ENCODE assay signal across 23 mouse cellular contexts in genomic region chr4:114365000-114365399, GRCm38 (mm10). TPM values are rescaled to one million over a fixed set of nuclear protein-coding genes. Genes with fewer than 3 reads are reported as not detected.
DNase-seq lines count a peak whose midpoint lies in the region; ATAC-seq and TF ChIP-seq lines count a peak whose summit lies in the region.
"Had no signal": no experiment of that assay in that cellular context is flagged by ENCODE, and none has a peak within 500 bp of the region (broad histone marks: within the 10 kb centered on the region; RNA-seq: fewer than 3 reads in every experiment).

No protein-coding gene starts in this region.

- H3K27ac ChIP-seq in heart, embryonic 10.5 days = no peak overlapping the region
- no peak overlapping the region for H3K27ac ChIP-seq in lung, embryonic 14.5 days (ENCODE audit: low read depth)
- peak overlapping the region; percentile 31; the same call in 1 of the 2 replicates for H3K27ac ChIP-seq in lung, embryonic 16.5 days (ENCODE audit: low read length)
- H3K27ac ChIP-seq: embryonic facial prominence, embryonic 10.5 days; embryonic facial prominence, embryonic 12.5 days; forebrain, embryonic 13.5 days; forebrain, embryonic 15.5 days had no signal

- peak; percentile 57 for DNase-seq in heart, adult 11 months
- no peak for DNase-seq in heart, embryonic 10.5 days (ENCODE audit: low spot score)
- DNase-seq in lung, embryonic 14.5 days = no peak
- DNase-seq in lung, postnatal 36 days = no peak
- DNase-seq in lung, postnatal 10 days = no peak
- DNase-seq: adrenal gland, adult 8-10 months; adrenal gland, postnatal 14 days; adrenal gland, postnatal 36 days; B cell, adult 2 months; cerebellum, adult 11-12 months; cerebellum, adult 2 months; cerebellum, adult 9-10 months; cerebellum, postnatal 10 days; cerebellum, postnatal 25 days had no signal

- no peak overlapping the region for H3K4me3 ChIP-seq in heart, embryonic 10.5 days
- no peak overlapping the region for H3K4me3 ChIP-seq in lung, embryonic 14.5 days (ENCODE audit: low read depth, low read length)
- H3K4me3 ChIP-seq in lung, embryonic 16.5 days (ENCODE audit: low read length) = no peak overlapping the region
- H3K4me3 ChIP-seq: embryonic facial prominence, embryonic 10.5 days; embryonic facial prominence, embryonic 12.5 days; forebrain, embryonic 13.5 days; forebrain, embryonic 15.5 days had no signal

- peaks cover 13% of the 10 kb centered on the region; the same call in 1 of the 2 replicates for H3K4me1 ChIP-seq in heart, embryonic 10.5 days
- peaks cover 12% of the 10 kb centered on the region for H3K4me1 ChIP-seq in lung, embryonic 14.5 days (ENCODE audit: insufficient read depth)
- peaks cover 17% of the 10 kb centered on the region; the same call in 1 of the 2 replicates for H3K4me1 ChIP-seq in lung, embryonic 16.5 days (replicated peaks; ENCODE audit: control insufficient read depth, insufficient read depth, low read length)
- H3K4me1 ChIP-seq: embryonic facial prominence, embryonic 12.5 days; forebrain, embryonic 13.5 days; forebrain, embryonic 15.5 days had no signal

- no peak for TF ChIP-seq CTCF in lung, embryonic 14.5 days (IDR thresholded peaks at IDR 0.05; ENCODE audit: low read depth)

- H3K9me3 ChIP-seq in heart, embryonic 10.5 days = no peaks in the 10 kb centered on the region
- no peaks in the 10 kb centered on the region for H3K9me3 ChIP-seq in lung, embryonic 14.5 days (ENCODE audit: low read depth, low read length)
- no peaks in the 10 kb centered on the region for H3K9me3 ChIP-seq in lung, embryonic 16.5 days (ENCODE audit: control insufficient read depth, low read length)
- H3K9me3 ChIP-seq: embryonic facial prominence, embryonic 10.5 days; embryonic facial prominence, embryonic 12.5 days; forebrain, embryonic 13.5 days; forebrain, embryonic 15.5 days had no signal

- no peaks in the 10 kb centered on the region for H3K36me3 ChIP-seq in heart, embryonic 10.5 days
- no peaks in the 10 kb centered on the region for H3K36me3 ChIP-seq in lung, embryonic 14.5 days (ENCODE audit: insufficient read depth)
- no peaks in the 10 kb centered on the region for H3K36me3 ChIP-seq in lung, embryonic 16.5 days (ENCODE audit: control insufficient read depth, insufficient read depth, low read length)
- H3K36me3 ChIP-seq: embryonic facial prominence, embryonic 10.5 days; embryonic facial prominence, embryonic 12.5 days; forebrain, embryonic 15.5 days; G1E had no signal

- WGBS in heart, embryonic 10.5 days = 62% methylated on average over 4 of the region's 4 CpGs
- WGBS in lung, embryonic 14.5 days = 43% methylated on average over 4 of the region's 4 CpGs
- WGBS in lung, embryonic 16.5 days = 52% methylated on average over 4 of the region's 4 CpGs

- H3K4me2 ChIP-seq in lung, embryonic 14.5 days = no peak overlapping the region
- no peak overlapping the region for H3K4me2 ChIP-seq in lung, embryonic 16.5 days (ENCODE audit: low read depth, low read length)
- H3K4me2 ChIP-seq: embryonic facial prominence, embryonic 12.5 days; forebrain, embryonic 13.5 days; forebrain, embryonic 15.5 days had no signal

- peaks cover 51% of the 10 kb centered on the region for H3K27me3 ChIP-seq in heart, embryonic 10.5 days (ENCODE audit: insufficient read depth, poor library complexity, severe bottlenecking)
- no peaks in the 10 kb centered on the region for H3K27me3 ChIP-seq in lung, embryonic 14.5 days (ENCODE audit: insufficient read depth, low read length)
- H3K27me3 ChIP-seq in lung, embryonic 16.5 days (ENCODE audit: control insufficient read depth, insufficient read depth, low read depth, low read length) = no peaks in the 10 kb centered on the region
- H3K27me3 ChIP-seq: forebrain, embryonic 13.5 days; forebrain, embryonic 15.5 days had no signal

- ATAC-seq in lung, embryonic 14.5 days (ENCODE audit: insufficient read depth) = peak; percentile 18; the same call in 1 of the 2 replicates
- ATAC-seq in lung, embryonic 16.5 days (ENCODE audit: low read depth) = peak; percentile 21; the same call in 1 of the 2 replicates
- ATAC-seq: activated CD4-positive, CD25-positive, alpha-beta regulatory T cell, adult 4 months; CD4-positive, CD25-positive, alpha-beta regulatory T cell, adult 4 months; forebrain, embryonic 13.5 days; forebrain, embryonic 15.5 days; Patski had no signal

- no peak overlapping the region for H3K9ac ChIP-seq in lung, embryonic 14.5 days
- no peak overlapping the region for H3K9ac ChIP-seq in lung, embryonic 16.5 days (ENCODE audit: low read length)
- H3K9ac ChIP-seq: embryonic facial prominence, embryonic 12.5 days; forebrain, embryonic 13.5 days; forebrain, embryonic 15.5 days had no signal

RNA-seq across cellular contexts. Expression of gene Trabd2b, which starts 41.5 kb away (rescaled TPM):
- polyA plus RNA-seq in heart, embryonic 10.5 days (2016; fragmentation: Nextera tagmentation; extraction: Ambion mirVana) = 0.65 and 2.2 TPM in 2 replicates
- 4.6 and 4.7 TPM in 2 replicates for polyA plus RNA-seq in lung, embryonic 14.5 days (2014; fragmentation: Nextera tagmentation; extraction: Ambion mirVana)
- polyA plus RNA-seq in lung, embryonic 16.5 days (2015; fragmentation: Nextera tagmentation; extraction: Ambion mirVana) = 5.1 and 5.4 TPM in 2 replicates
- polyA plus RNA-seq: activated CD4-positive, CD25-positive, alpha-beta regulatory T cell, adult 4 months; CD4-positive, CD25-positive, alpha-beta regulatory T cell, adult 4 months; G1E had no signal
